Mouse (Mus musculus): Measurements from ENCODE around the gene Kctd5.
"Not testable (repeated sequence)": the region's sequence is repeated elsewhere in the genome, so short reads cannot be mapped to it uniquely, and the experiment has no call there.

Kctd5 gene

DNA sequence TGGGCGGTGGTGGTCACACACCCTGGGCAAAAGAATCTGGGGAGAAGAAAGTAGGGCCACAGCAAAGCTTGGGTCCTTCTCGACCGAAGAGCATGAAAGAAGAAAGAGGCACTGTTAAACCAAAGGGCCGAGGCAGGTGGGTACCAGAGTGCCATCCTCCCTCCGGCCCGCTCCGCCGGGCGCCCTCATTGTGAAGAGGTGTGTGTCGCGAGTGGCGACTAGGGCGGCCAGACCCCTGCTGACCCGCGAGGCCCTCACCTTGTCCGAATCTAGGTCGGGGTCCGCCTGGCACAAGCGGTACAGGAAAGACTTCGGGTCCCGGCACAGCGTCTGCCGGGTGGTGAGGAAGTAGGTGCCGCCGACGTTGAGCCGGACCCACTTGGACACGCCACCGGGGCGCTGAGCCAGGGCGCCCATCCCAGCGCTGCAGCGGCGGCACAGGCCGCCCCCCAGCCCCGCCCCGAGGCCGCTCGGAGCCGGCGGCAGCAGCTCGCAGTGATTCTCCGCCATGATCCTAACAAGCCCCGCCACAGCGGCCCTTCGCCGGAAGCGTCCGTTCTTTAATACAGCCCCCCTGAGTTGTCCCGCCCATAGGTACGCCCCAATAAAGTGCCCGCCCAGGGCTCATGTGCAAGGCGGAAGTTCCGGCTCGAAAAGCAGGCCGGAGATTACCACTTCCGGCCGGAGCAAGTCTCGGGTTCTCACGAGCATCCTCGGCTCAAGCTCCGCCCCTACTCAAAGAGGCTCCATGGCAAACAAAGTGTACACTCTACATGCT lies at the start of gene Kctd5:
TSS of gene Kctd5 (minus strand) at position 567 of the 778 bp plus-strand sequence.
- DNase-seq (ENCODE audit: low read depth, low spot score) = peak; percentile 97

DNA sequence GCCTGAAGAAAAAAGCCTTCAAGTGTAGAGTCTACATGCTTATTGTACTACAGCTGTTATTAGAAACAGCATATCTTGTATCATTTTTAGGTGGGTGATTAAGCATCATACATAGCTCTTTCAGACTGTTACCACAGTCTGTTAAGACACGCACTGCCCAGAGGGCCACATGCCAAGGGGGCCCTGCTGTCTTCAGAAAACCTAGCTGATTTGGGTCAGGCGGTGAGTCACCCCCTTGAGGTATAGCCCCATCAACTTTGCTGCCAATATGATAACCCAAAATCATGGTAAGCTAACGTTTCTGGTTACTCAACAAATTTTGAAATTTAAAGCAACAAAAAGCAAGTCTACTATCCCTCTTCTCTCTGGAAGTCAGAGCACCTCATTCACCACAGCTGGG lies 46.2 kb upstream of the Kctd5 start:
- DNase-seq (ENCODE audit: low read depth, low spot score) = no peak

DNA sequence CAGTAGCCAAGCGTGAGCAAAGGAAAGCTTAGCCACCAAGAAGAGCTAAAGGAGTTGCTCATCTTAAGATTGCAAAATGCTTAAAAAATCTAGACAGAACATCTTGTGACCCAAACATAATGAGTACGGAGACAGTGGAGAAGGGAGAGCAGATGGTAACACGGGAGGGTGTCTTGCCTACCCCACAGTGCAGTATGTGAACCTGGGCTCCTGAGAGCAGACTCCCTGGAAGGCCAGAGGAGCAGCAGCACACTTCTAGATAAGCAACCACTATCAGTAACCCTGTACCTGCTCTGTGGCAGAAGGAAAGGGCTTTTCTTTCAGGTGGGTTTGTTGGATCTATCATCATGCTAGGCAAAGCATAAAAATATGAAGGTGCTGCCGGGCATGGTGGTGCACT lies 39.7 kb upstream of the Kctd5 start:
- no peak for DNase-seq (ENCODE audit: low read depth, low spot score)

DNA sequence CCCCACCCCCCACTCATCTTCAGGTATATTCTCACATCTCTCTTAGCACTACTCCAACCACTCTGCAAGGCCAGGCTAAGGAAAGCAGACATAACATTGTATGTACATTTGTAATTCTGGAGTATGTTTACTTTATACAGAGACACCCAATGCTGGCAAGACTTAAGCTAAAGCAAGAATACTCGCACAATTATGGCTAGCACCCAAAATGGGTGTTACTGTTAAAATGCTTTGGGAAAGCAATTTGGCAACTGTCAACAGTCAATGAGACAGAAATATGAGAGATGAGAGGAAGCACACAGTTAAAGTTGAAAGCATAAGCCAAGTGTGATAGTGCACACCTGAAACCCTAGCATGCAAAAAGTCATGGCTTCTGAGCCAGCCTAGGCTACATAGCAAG lies 38.0 kb upstream of the Kctd5 start:
- no peak for DNase-seq (ENCODE audit: low read depth, low spot score)

GRCm38 (mm10) chr17:24108896-24109295 lies 35.6 kb upstream of the Kctd5 start:
- no peak for DNase-seq (ENCODE audit: low read depth, low spot score)

- DNase-seq (ENCODE audit: low read depth, low spot score) = no peak
These were observed 31.8 kb upstream of the Kctd5 start for GRCm38 (mm10) chr17:24105111-24105510.

- DNase-seq (ENCODE audit: low read depth, low spot score) = no peak
These were observed 25.1 kb upstream of the Kctd5 start for GRCm38 (mm10) chr17:24098354-24098753.

DNA sequence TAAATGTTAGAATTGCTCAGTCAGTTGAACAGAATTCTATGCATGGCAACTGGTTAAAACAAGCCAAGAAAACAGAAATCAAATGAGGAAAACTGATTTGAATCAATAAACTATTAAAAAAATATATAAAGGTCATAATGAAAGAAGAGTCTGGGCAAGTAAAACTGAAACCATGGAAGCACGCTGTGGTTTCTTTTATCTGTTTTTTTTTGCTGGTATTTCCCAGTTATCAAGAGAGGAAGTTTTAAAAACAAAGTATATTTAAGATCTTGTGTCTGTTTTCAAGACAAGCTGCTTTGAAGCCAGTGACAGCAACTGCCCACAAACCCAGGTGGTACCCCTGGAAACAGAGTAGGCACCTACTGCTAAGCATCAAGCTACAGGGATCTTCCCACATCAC lies 17.3 kb upstream of the Kctd5 start:
- DNase-seq (ENCODE audit: low read depth, low spot score) = no peak

GRCm38 (mm10) chr17:24086399-24086798 lies 13.1 kb upstream of the Kctd5 start:
- DNase-seq (ENCODE audit: low read depth, low spot score) = not testable (repeated sequence)

- no peak for DNase-seq (ENCODE audit: low read depth, low spot score)
These were observed 11.3 kb upstream of the Kctd5 start for GRCm38 (mm10) chr17:24084593-24084992.

GRCm38 (mm10) chr17:24077101-24077500 lies 3.8 kb upstream of the Kctd5 start:
- DNase-seq (ENCODE audit: low read depth, low spot score) = no peak

- no peak for DNase-seq (ENCODE audit: low read depth, low spot score)
These were observed 3.8 kb downstream of the Kctd5 start for GRCm38 (mm10) chr17:24069531-24069930.

- DNase-seq (ENCODE audit: low read depth, low spot score) = no peak
These were observed 5.0 kb downstream of the Kctd5 start for GRCm38 (mm10) chr17:24068271-24068670.

- DNase-seq (ENCODE audit: low read depth, low spot score) = no peak
These were observed 10.7 kb downstream of the Kctd5 start for GRCm38 (mm10) chr17:24062459-24063155.

DNA sequence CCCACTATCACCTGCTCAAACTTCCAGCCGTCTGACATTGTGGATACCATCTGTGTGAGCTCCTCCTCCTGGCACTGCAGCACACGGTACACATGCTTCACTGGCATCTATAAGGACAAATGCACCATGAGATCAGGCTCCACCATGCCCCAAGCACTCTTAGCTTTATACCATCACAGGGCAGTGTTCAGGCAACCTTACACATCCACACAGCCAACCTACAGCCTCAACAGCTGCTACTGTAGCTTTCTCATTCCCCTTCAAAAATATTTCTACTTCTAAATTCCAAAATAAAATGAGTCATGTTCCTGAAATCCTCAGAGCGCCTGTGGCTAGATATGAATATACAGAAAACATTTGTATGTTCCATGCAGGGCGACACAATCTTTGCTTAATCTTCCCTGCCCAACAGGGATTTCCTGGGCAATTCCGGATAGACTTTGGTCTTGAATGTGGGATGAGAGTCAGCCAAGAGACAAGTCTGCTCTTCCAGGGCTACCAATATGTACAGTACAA lies 15.5 kb downstream of the Kctd5 start:
- no peak for DNase-seq (ENCODE audit: low read depth, low spot score)

- no peak for DNase-seq (ENCODE audit: low read depth, low spot score)
These were observed 16.4 kb downstream of the Kctd5 start for GRCm38 (mm10) chr17:24056636-24057625.

DNA sequence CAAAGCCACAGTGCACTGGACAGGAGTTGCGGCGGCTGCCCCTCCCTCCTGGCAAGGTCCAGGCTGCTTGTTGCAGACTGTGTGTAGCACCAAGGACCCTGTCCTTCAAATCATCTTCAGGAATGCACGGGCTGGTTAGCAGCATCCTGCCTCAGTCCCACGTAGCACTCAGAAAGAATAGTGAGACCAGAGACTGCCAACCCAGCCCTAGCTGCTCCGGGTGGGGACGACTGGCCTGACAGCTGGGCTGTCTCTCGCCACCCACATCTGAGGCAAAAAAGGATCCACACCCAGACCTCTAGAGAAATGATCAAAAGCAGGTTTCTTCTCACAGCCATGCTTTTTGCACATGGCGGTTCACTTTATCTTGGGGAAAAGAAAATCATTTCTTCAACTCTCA lies 24.3 kb downstream of the Kctd5 start:
- DNase-seq (ENCODE audit: low read depth, low spot score) = no peak

GRCm38 (mm10) chr17:24048053-24048452 lies 25.2 kb downstream of the Kctd5 start:
- DNase-seq (ENCODE audit: low read depth, low spot score) = no peak

GRCm38 (mm10) chr17:24046026-24046425 lies 27.3 kb downstream of the Kctd5 start:
- DNase-seq (ENCODE audit: low read depth, low spot score) = peak; percentile 75

GRCm38 (mm10) chr17:24045608-24046007 lies 27.7 kb downstream of the Kctd5 start:
- no peak for DNase-seq (ENCODE audit: low read depth, low spot score)

GRCm38 (mm10) chr17:24044482-24044881 lies 28.8 kb downstream of the Kctd5 start:
- DNase-seq (ENCODE audit: low read depth, low spot score) = peak; percentile 76

DNA sequence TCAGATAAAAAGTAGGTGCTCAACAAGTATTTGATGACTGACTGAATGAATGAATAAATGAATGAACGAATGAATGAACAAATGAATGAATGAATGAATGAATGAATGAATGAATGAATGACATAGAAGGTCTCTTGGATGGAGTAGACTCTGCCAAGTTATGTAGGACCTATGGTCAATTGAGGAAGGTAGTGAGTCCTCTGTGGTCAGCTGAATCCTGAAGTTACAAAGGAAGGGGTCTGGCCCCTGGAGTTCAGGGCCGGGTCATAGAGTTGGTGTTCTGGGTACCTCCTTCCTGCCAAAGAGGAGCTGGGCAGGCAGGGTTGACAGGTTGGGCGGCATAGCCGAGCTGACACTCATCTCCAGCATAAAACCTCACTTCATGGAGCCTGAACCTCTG lies 35.4 kb downstream of the Kctd5 start, which contains the start of gene Prss27:
TSS of gene Prss27 (plus strand) at position 301 of the 400 bp plus-strand sequence.
- no peak for DNase-seq (ENCODE audit: low read depth, low spot score)
